Mouse (Mus musculus): ENCODE measurements around the gene Tyw5.

The Tyw5 gene

DNA sequence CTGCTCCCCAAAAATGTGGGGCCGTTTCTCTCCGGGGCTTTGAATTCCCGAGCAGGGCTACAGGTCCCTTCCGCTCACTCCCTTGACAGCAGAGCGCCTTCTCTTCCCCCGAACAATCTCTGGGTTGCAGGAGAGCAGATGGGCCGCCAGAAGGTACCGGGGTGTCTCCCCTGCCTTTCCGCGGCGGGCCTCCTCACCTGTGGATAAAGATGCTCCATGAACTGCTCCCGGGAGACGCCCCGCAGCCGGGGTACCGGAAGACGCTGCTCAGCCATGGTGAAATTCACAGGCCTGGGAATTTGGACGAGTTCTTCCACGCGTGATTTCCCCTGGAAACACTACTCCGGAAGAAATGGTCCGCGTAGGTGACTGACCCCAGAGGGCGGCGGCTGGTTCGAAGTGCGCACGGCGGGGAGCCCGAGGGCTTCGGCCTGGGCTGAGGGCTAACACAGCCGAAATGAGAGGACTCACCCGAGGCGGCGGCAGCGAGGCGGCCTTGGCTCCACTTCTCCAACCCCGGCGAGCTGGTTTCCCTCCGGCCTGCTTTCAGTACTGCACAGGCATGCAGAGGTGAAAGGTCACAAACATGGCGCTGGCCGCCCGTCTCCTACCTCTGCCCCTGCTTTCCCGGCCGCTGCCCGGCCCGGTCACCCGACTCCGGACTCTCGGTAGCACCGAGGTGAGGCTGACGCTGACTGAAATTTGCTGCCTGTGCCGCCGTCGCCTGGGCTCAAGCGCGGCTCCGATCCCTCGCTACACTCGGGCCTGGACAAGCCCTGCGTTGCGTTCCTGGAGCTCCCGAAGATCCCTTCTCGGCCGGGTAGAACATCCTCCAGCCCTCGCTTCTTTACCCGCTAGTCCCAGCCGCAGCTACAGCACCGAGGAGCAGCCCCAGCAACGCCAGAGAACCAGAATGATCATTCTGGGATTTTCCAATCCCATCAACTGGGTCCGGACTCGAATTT lies at the start of gene Tyw5, which contains the start of gene Maip1:
Tyw5 (minus strand) TSS at position 915 of the 965 bp plus-strand sequence.
Maip1 (plus strand) TSS at position 142 of the 965 bp plus-strand sequence.
- peak; percentile 85 for DNase-seq (ENCODE audit: low read depth, low spot score)

DNA sequence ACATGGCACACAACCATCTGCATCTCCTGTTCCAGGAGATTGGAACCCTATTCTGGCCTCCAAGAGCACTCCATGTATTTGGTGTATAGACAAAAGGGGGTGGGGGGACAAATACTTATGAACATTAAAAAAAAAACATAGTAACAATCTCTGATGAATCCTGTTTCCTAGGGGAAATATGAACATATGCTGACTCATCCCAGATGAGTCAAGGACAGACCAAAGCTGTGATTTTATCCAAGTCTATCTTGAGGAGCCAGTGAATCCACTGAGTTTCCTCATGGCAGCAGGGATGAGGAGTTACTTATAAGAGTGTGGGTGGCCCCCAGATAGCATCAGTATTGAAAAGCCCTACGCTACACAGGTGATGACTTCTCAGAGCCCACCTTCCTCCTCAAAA lies 43.3 kb upstream of the Tyw5 start:
- no peak for DNase-seq (ENCODE audit: low read depth, low spot score)

GRCm38 (mm10) chr1:57445679-57446078 lies 38.8 kb upstream of the Tyw5 start:
- DNase-seq (ENCODE audit: low read depth, low spot score) = no peak

DNA sequence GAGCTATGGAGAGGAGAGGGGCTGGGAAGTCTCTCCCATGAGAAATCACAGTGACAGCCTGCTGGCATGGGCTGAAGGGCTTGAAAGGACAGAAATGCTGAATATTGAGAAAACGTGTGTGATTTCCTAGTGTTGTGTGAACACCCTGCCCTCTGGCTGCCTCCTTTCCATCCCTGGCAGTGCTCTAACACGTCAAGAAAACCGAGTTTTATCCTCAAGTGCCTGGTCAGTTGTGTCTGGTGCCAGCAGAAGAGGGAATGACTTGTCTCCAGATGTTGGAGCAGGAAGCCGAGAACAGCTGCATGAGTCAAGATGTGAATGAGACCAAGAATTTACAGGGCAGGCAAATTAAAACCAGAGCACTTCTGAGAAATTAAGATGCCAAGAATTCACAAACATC lies 33.9 kb upstream of the Tyw5 start:
- no peak for DNase-seq (ENCODE audit: low read depth, low spot score)

GRCm38 (mm10) chr1:57439026-57439425 lies 32.1 kb upstream of the Tyw5 start:
- no peak for DNase-seq (ENCODE audit: low read depth, low spot score)

DNA sequence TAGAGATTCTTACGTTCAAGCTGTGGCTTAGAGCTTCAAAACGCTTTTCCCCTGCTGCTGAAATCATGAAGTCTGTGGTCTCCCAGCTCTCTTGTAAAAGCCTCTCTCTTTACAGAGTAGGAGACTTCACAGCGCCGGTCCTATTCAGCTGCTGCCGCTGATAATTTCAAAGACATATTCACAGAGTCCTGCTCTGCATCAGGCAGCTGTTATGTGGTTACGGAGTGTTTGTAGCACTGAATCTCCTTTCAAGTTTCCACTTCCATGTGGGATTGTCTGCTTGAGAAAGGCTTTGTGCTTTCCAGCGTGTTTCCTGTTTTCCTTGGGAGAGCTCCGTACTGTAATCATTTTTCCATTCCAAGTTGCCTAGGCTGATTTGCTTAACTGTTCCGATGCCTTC lies 30.1 kb upstream of the Tyw5 start:
- DNase-seq (ENCODE audit: low read depth, low spot score) = peak; percentile 7

DNA sequence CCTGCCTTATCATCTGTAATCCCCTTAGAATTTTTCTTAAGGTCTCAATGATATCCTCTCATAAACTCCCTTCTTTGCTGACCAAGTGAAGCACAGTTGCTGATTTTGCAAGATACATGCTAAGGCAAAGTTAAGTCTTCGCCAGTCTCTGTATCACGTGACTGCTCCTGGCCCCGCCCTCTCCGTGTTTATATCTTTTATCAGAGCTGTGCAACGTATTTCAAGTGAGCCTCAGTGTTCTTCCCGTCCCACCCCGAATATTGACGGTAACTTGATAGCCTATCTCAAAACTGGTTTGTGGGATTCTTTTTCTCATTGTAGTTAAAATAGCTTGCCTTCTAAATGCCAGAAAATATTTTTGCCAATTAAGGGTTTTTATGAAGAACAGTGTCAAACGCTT lies 29.5 kb upstream of the Tyw5 start:
- peak; percentile 71 for DNase-seq (ENCODE audit: low read depth, low spot score)

DNA sequence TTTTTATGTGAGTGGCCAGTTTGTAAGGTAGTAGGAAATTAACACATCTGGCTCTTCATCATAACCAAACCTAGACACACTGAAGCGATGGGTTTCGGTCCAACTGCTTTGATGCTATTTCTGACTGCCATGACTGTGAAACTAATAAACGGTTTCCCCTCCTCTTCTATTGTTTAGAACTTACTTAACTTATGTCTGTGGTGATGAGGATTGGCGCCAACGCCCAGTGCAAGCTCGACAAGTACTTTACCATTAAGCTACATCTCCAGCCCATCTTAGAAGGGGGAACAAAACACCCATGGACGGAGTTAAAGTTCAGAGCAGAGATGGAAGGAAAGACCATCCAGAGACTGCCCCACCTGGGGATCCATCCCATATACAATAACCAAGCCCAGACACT lies 26.2 kb upstream of the Tyw5 start:
- no peak for DNase-seq (ENCODE audit: low read depth, low spot score)

- no peak for DNase-seq (ENCODE audit: low read depth, low spot score)
Measured at GRCm38 (mm10) chr1:57429786-57430483, 23.0 kb upstream of the Tyw5 start.

DNA sequence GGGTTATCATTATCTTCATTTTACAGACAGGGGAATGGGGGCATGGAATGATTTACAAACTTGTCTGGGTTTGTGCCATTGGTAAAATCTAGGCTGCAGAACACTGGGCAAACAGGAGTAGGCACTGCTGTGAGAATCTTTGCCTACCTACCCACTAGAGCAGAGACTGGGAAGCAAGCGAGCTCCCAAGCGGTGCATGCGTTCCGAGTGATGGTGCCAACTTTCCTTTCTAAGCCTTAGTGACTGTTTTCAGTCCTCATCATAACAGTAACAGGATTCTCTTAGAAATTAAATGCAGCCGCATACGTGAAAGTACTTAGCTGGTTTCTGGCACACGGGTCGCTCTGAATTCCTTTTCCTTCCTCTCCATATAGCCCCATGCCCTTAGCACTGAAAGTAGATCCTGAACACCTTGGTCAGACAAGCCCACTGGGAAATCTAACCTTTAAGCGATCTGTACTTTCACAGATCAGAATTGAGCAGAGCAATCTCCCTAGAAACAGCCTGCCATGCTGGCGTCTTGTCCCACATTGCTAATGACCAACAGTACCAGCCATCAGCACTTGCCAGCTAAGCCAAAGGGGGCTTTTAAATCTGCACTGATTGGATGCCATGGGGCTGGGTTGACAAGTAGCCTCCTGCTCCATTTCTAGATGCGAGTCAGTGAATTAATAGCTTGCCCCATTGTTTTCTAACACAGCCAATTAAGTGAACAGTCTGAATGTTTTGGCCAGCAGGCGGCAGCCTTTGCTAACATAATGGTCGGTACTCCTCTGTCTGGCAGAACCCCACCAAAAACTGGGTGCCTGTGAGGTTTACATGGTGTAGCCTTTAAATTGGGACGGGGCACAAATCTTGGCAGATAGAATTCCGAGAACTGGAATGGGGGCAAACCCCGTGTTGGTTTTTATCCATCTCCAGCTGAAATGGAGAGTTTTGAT lies 21.7 kb upstream of the Tyw5 start:
- DNase-seq (ENCODE audit: low read depth, low spot score) = peak; percentile 80

DNA sequence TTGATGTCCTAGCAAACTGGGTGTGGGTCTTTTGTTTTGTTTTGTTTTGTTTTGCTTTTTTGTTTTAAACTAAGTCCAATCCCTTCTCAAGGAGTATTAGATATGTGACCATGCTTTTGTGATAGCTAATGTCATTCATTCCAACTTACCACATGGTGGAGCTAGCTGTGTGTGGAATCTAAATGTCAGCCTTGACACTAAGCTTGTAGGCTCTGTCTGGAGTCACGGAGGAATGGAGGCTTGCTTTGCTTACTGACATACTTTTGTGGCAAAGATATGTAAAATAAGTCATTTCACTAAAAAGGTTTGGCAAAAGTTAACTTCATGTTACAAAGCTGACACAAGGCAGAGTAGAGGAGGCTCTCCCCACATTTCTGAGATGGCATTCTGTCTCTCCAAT lies 16.8 kb upstream of the Tyw5 start:
- DNase-seq (ENCODE audit: low read depth, low spot score) = peak; percentile 19

- DNase-seq (ENCODE audit: low read depth, low spot score) = no peak
Measured at GRCm38 (mm10) chr1:57413397-57413796, 6.5 kb upstream of the Tyw5 start.

DNA sequence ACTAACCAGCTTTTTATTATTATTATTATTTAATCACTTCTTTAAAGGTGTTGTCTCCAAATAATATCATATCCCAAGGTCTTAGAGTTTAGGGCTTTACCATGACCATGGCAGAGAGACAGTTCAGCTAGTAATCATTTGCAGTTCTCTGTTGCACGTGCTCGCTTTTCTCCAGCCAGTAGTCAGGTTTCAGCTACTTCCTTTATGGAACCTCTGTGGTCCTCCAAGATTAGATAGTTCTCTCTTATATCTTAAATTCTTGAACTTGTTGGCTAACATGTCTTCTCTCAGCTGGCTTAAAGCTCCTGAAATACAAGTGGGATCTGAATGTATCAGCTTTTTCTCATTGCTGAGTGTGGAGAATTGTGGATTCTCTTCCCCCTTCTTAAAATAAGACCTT lies 2.1 kb upstream of the Tyw5 start:
- no peak for DNase-seq (ENCODE audit: low read depth, low spot score)

DNA sequence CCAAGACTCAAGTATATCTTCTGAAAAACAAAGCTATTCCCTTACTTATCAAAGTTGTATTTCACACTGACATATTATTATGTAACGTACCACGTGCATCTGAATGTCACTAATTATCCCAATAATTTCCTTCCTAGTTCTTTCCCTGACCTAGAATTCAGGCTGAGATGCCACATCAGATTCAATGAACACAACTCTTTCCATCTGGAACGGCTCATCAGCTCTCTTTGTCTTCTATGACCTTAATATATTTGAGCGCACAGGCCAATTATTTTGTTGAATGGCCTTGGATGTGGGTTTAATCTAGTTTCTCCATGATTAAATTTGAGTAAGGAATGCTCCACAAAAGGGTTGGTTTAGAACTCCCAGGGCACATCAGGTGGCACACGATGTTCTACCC lies 4.8 kb downstream of the Tyw5 start:
- no peak for DNase-seq (ENCODE audit: low read depth, low spot score)

- DNase-seq (ENCODE audit: low read depth, low spot score) = no peak
Measured at GRCm38 (mm10) chr1:57400877-57401276, 6.0 kb downstream of the Tyw5 start.

DNA sequence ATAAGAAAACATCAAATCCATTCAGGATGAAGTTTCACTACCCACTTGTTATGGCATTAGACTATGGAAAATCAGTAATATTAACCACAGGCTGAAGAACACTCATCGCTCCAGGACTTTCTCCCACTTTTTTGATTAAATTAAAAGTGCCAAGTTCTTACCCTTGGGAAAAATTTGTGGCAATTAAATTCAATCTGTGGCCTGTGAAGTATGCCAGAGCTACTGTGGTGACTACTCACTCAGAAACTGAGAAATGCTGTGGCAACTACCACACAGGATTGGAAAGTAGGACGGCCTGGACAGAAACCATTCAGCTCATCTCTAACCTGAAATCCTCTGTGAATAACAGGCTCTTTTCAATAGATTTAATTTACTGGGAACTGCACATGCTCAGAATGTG lies 6.6 kb downstream of the Tyw5 start:
- DNase-seq (ENCODE audit: low read depth, low spot score) = no peak

DNA sequence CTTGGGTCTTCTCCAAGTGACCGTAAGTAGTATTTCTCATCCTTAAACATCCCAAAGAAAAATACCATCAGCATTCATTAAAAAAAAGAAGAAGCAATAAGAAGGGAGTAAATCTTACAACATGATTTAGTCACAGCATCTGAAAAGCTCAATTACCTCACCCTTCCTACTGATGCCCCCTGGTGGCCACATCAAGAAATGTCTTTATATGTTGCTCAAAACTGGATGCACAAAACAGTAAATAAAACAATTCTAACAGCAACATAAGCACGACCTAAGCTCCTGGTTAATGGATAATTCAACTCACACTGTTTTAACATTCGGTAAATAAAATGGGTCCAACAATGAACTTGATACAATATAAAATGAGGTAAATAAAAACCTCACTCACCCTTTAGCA lies 12.8 kb downstream of the Tyw5 start:
- DNase-seq (ENCODE audit: low read depth, low spot score) = peak; percentile 79

DNA sequence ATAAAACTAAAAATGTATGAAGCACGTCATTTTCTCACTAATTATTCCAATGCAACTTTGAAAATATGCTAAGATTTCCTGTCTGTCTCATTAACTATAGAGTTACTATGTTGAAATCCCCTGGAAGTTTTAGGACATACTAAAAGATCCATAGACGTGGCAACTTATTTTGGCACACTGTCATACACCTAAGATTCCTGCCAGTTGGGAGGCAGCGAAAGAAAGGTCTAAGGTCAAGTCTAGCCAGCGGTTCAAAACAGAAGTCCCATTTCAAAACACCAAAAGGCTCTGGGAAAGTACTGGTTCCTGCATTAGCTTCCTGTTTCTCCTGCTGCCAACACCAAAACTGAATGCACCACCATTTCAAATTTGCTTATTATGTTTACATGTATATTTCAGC lies 14.5 kb downstream of the Tyw5 start:
- DNase-seq (ENCODE audit: low read depth, low spot score) = no peak

- DNase-seq (ENCODE audit: low read depth, low spot score) = no peak
Measured at GRCm38 (mm10) chr1:57390993-57391790, 15.7 kb downstream of the Tyw5 start.

DNA sequence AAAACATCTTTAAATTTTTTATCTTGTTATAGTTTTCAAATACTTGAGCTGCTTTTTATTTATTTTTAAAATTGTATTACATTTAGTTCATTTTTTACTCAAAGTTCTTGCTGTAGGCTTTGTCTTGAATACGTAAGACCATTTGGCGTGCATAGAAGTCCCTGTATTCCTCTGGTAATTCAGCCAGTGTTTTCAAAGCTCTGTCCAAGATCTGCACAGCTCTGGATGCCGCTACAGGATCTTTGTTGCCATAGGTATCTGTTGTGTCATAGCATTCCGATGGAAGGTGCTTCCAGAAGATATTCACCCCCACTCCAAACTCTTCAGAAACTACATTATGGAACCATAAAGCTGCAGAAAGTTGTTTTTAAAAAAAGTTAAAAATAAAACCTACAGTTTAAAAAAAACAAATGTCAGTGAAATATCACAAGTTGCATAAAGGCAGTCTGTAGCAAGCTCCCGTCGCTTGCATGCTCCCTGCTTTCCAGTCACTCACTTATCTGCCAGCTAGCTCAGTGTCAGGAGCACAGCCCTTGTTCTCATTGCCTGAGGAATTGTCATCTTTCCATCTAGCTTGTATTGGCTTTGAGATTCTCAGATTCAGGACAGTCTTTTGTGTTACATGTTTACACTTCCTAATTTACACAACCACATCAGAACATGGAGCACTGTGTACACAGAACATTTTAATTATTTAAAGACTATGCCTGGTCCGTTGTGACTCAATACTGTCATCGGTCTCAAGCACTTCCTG lies 18.3 kb downstream of the Tyw5 start:
- DNase-seq (ENCODE audit: low read depth, low spot score) = no peak

Data from CD4-positive, CD25-positive, alpha-beta regulatory T cell, adult 2 months (primary cell).